Mouse (Mus musculus) kidney, adult 2 months (tissue): Measurements from ENCODE around the gene Ggcx.

ENCODE experiments used
- CTCF ChIP-seq: fragments of 200-500 bp; conservative IDR thresholded peaks from 2 replicates; pipeline ENCODE4 v1.5.1; 2011; ENCODE audit warnings: low read depth, mild to moderate bottlenecking, control low read depth, low read length, moderate library complexity, mixed read lengths; ENCODE audit not compliant: insufficient read depth, insufficient read length
- POLR2A ChIP-seq: fragments of 200-500 bp; IDR thresholded peaks from one replicate; pipeline ENCODE4 v1.6.1; 2011; ENCODE audit warnings: low read depth, low read length, control low read depth

- TF ChIP-seq CTCF (no peak), POLR2A (no peak)
These were observed 21.8 kb upstream of the Ggcx start for GRCm38 (mm10) chr6:72392341-72392740.
